Mouse (Mus musculus) erythroblast, embryonic 14.5 days (primary cell): ENCODE results near the gene Kcnk15.

Source experiments
- GATA1 ChIP-seq: IDR thresholded peaks from 2 replicates; pipeline ENCODE4 v1.6.1; 2012; ENCODE audit warnings: low read length, inconsistent platforms, mixed read lengths
- TAL1 ChIP-seq: IDR thresholded peaks from 3 replicates; pipeline ENCODE4 v1.6.1; 2012; ENCODE audit warnings: low read length, inconsistent platforms, mixed read lengths

DNA sequence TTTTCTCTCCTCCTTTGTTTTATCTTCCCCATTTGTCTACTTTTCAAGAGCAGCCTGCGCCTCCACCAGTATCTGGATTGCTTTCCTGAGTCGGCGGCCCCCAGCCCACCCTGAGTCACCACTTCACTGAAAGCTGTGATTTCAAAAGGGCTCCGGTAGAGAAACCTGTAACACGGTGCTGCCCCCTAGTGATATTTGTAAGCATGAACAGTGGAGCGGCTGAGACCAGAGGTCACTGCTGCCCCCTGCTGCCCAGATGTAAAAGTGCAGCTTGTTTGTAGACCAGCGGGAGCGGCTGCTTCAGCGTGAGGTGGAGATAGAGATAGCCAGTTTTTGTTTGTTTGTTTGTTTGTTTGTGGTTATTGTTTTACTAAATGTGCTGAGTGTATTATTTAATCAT lies 15.4 kb upstream of the Kcnk15 start:
- TF ChIP-seq GATA1 (no peak), TAL1 (no peak)
